Mouse (Mus musculus): ENCODE measurements around the gene Rbm46.

GRCm38 (mm10) chr3:82904211-82904908, 28.1 kb upstream of the Rbm46 start:
- TF ChIP-seq CTCF (IDR thresholded peaks at IDR 0.05; ENCODE audit: low read depth) (no peak), EP300 (IDR thresholded peaks at IDR 0.05; ENCODE audit: low read depth) (no peak)
